Mouse (Mus musculus) T-cell, adult 2 months (primary cell): ENCODE results near the gene Gm7544.

Experiments used
- DNase-seq: peaks from one replicate; pipeline ENCODE4 v3.0.0; 2022; ENCODE audit warnings: low spot score

Gm7544 gene

GRCm38 (mm10) chr1:82913434-82913833 lies 42.4 kb downstream of the Gm7544 start:
- DNase-seq, result peak; percentile 8

GRCm38 (mm10) chr1:82913025-82913424 lies 42.8 kb downstream of the Gm7544 start, which contains the start of gene A030005L19Rik:
A030005L19Rik (plus strand) TSS chr1:82913325.
- no peak for DNase-seq

DNA sequence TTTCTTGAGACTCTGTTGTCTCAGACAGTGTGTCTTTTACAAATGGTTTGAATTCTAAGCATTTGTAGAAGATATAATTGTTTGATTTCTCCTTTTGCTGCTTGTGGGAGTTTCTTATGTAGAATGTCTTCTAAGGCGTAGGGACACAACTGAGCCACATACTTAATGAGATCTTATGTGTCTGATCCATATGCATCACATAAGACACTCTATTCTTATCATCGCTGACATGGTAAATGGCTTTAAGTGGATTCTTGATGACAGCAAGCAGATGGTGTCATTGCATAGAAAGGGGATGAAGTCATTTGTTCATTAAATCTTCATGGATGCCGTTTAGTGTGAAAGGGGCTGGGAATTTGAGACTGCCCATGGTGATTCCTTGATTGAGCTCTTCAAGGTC lies 49.9 kb downstream of the Gm7544 start:
- no peak for DNase-seq
